Mouse (Mus musculus) kidney, adult 2 months (tissue): ENCODE data around the gene Tex12. TPM values are rescaled to one million over a fixed set of nuclear protein-coding genes. Genes with fewer than 3 reads are reported as not detected.

Source experiments
- DNase-seq: peaks from one replicate; pipeline ENCODE4 v3.0.0; 2021
- H3K27ac ChIP-seq: fragments of 200-500 bp; 2 replicates; pipeline ENCODE4 v1.5.1; 2012; ENCODE audit warnings: low read depth, low read length, control low read depth, inconsistent platforms; ENCODE audit not compliant: insufficient read depth
- H3K27me3 ChIP-seq: fragments of 200-500 bp; replicated peaks from 2 replicates; pipeline ENCODE4 v1.6.1; 2012; ENCODE audit warnings: mild to moderate bottlenecking, moderate library complexity, low read length, inconsistent platforms; ENCODE audit not compliant: control insufficient read depth, insufficient read depth
- H3K36me3 ChIP-seq: fragments of 200-500 bp; 2 replicates; pipeline ENCODE4 v1.6.1; 2012; ENCODE audit warnings: mild to moderate bottlenecking, moderate library complexity, low read length, inconsistent platforms; ENCODE audit not compliant: control insufficient read depth, insufficient read depth
- H3K4me1 ChIP-seq: fragments of 200-500 bp; 2 replicates; pipeline ENCODE4 v1.6.1; 2011; ENCODE audit warnings: low read length; ENCODE audit not compliant: control insufficient read depth, insufficient read depth
- H3K4me3 ChIP-seq: fragments of 200-500 bp; 2 replicates; pipeline ENCODE4 v1.5.1; 2011; ENCODE audit warnings: mild to moderate bottlenecking, low read depth, low read length, control low read depth; ENCODE audit not compliant: insufficient read depth
- CTCF ChIP-seq: fragments of 200-500 bp; conservative IDR thresholded peaks from 2 replicates; pipeline ENCODE4 v1.5.1; 2011; ENCODE audit warnings: low read depth, mild to moderate bottlenecking, control low read depth, low read length, moderate library complexity, mixed read lengths; ENCODE audit not compliant: insufficient read depth, insufficient read length
- POLR2A ChIP-seq: fragments of 200-500 bp; IDR thresholded peaks from one replicate; pipeline ENCODE4 v1.6.1; 2011; ENCODE audit warnings: low read depth, low read length, control low read depth
- whole genome bisulfite sequencing: fragments of 180-500 bp; shearing (Covaris S2); methylation state at CpG from one replicate; pipeline ENCODE4 v1.1.7; 2018; 5-methylcytosine and 5-hydroxymethylcytosine counted together
- polyA plus RNA-seq: library from polyadenylated mRNA; depleted of rRNA; stranded (reverse); fragments of >200 nt; gene quantifications from 2 replicates; pipeline ENCODE4 v1.2.3, GENCODE M21; 2012; rRNA removed

The Tex12 gene
- not detected in 2 replicates for polyA plus RNA-seq

DNA sequence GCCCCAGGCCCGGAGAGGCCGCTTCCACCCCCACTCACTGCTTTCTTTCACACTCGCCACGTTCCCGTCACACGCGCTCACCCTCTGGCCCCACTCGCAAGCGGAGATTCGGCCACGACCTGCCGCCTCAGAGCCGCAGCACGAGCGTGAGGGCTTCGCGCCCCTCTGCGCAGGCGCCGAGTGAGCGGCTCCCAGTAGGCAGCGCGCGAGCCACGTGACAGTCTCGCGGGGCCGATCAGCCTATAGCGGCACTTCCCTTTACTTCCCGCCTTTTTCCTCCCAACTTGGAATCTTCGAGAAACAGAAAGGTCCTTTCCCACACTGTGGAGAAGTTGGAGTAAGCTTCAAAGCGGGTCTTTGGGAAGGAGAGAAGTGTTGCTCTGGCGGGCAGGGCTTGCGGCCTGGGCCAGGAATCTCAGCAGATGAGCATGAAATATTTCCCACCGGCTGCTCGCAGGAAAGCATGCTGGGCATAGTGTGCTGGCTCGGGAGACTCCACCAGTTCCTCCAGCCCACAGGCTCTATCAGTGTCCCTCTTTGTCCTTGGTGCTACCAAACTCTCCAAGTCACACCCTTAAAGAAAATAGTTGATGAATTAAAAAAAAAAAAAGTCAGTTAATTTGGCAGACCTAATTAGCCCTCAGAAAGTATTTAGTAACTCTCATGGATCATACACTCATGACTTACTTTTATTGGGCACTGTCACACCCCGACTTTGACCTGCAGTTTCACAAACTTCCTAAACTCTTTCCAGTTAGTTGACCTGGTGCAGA is at the start of gene Tex12:
Gene Tex12, minus strand, starts transcription at position 181 of the 773 bp plus-strand sequence.
- H3K27me3 ChIP-seq = no peaks in the 10 kb centered on the region
- no peak for TF ChIP-seq POLR2A
- no peak for TF ChIP-seq CTCF
- WGBS = 90% methylated on average over 38 of the region's 38 CpGs
- H3K36me3 ChIP-seq = no peaks in the 10 kb centered on the region
- H3K4me3 ChIP-seq = no peak within 1 kb of the TSS
- H3K4me1 ChIP-seq = no peaks in the 10 kb centered on the region
- DNase-seq = peak; percentile 40
- H3K27ac ChIP-seq = no peak within 1 kb of the TSS

DNA sequence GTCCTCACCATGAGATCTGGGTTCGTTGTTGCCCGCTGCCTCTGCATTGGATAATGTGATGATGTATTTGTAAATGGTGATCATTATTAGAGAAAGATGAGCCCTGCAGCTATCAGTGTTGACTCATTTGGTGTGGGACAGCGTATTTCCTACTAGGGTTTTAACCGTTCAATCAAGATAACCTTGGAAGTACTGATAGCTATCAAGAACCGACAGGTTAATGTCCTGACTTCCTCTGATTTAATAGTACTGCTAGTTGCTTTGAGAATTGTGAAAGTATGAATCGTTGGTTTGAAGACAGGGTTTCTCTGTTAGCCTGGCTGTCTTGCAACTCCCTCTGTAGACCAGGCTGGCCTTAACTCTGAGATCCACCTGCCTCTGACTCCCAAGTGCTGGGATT is 43.2 kb upstream of the Tex12 start:
- Histone ChIP-seq H3K36me3 (no peaks in the 10 kb centered on the region; the same call in 1 of the 2 replicates), H3K27me3 (no peaks in the 10 kb centered on the region), H3K4me1 (peaks cover 6% of the 10 kb centered on the region), H3K4me3 (peak overlapping the region; percentile 83), H3K27ac (peak overlapping the region; percentile 87)
- WGBS = under 1% methylated on average over 6 of the region's 6 CpGs
- no peak for DNase-seq
- TF ChIP-seq CTCF (no peak), POLR2A (no peak)

DNA sequence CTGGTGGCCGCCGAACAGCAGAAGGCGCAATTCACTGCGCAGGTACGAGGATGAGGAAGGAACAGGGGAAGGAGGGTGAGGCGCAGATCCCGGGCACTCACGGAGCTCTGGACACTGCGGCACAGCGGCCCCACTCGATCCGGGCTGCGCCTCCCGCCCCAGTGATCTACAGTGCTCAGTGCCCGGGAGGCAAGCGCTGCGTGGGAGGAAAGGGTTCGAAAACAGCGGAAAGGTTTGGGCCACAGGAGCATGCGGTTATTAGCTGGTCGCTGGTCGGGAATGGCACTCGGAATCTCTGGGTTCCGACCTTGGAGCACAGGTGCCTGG is 42.8 kb upstream of the Tex12 start:
- no peaks in the 10 kb centered on the region; the same call in 1 of the 2 replicates for H3K36me3 ChIP-seq
- H3K27me3 ChIP-seq = no peaks in the 10 kb centered on the region
- WGBS = under 1% methylated on average over 24 of the region's 24 CpGs
- peak overlapping the region; percentile 87 for H3K27ac ChIP-seq
- 0 out of 2 replicates have a peak, but pooled peaks have one; percentile 11 for TF ChIP-seq CTCF
- no peak for TF ChIP-seq POLR2A
- peaks cover 6% of the 10 kb centered on the region for H3K4me1 ChIP-seq
- no peak for DNase-seq
- H3K4me3 ChIP-seq = peak overlapping the region; percentile 83

DNA sequence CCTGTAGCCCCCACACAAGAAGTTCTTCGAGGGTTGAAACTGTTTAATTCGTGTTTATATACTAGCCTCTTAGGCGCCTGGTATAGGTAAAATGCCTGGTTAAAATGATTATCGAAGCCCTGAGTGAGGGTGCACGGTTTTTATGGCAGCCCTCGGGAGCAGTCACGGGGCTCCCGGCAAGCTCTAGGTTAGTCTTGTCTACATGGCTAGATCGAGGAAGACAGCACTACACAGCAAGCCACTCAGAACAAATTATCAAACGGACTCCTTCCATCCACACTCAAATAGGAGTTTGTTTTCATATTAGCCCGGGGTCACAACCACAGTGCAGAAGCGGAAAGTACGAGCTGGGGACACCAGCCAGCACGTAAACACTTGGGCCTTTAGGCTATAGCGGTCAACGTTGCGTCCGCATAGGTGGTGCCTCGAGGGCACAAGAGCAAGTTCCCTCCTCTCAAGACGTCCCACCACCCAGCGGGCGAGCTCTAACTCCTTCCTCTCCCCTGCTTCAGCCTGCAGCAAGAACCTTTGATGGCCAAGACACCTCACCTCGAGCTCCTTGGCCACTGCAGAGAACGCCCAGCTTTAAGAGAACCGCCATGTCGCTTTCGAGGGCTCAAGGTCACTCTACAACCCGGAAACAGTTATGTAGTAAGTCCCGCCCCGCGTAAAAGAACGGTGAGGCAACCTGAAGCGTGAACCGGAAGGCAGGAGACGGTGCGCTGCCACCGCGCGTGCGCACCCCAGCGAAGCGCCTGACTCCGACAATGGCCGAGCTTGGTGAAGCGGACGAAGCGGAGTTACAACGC is 42.3 kb upstream of the Tex12 start, which contains the start of the genes Sdhd and Timm8b:
Gene Sdhd, minus strand, starts transcription at position 624 of the 809 bp plus-strand sequence.
Gene Timm8b, plus strand, starts transcription at position 722 of the 809 bp plus-strand sequence.
- no peaks in the 10 kb centered on the region for H3K27me3 ChIP-seq
- H3K4me3 ChIP-seq = peak within 1 kb of the TSS; percentile 83
- H3K27ac ChIP-seq = peak within 1 kb of the TSS; percentile 92
- TF ChIP-seq POLR2A = no peak
- TF ChIP-seq CTCF = no peak
- DNase-seq = peak; percentile 98
- under 1% methylated on average over 48 of the region's 48 CpGs for WGBS
- peaks cover 6% of the 10 kb centered on the region for H3K4me1 ChIP-seq
- peaks cover 3% of the 10 kb centered on the region for H3K36me3 ChIP-seq

DNA sequence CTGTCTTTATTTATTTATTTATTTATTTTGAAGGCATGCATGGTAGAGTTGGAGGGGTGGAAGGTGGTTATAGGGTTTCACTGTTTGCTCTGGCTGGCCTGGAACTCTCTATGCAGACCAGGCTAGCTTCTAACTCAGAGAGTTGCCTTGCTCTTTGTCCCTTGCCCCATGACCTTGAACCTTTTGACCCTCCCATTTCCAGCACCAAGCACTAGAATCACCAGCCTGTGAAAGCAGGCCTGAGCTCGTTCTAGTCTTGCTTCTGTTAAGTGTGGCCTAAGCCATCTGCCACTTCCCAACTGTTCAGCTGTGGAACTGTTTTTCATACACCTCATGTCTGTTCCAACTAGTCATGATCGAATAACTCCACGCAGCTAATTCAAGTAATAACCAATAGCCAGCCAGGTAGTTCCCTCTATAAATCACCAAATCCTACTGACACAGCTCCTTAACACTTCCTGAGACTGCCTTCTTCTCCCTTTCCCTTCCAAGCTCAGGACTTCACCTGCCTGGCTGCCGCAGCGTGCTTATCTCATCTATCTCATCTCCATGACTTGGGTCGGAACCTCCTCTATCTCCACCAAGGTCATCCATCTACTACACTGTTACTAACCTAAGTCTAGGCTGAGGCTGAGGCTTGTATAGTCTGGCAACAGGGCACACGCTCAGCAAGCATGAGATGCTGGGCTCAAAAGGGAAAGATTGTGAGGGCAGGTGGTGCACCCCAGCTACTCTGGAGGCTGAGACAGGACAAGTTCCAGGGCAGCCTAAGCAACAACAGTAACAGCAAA is 41.1 kb upstream of the Tex12 start:
- H3K4me3 ChIP-seq = peak overlapping the region; percentile 83
- H3K4me1 ChIP-seq = peaks cover 6% of the 10 kb centered on the region
- no peak overlapping the region for H3K27ac ChIP-seq
- peak; percentile 59 for DNase-seq
- no peaks in the 10 kb centered on the region for H3K27me3 ChIP-seq
- H3K36me3 ChIP-seq = peaks cover 4% of the 10 kb centered on the region
- 55% methylated on average over 7 of the region's 7 CpGs for WGBS
- TF ChIP-seq POLR2A = no peak
- TF ChIP-seq CTCF = no peak

DNA sequence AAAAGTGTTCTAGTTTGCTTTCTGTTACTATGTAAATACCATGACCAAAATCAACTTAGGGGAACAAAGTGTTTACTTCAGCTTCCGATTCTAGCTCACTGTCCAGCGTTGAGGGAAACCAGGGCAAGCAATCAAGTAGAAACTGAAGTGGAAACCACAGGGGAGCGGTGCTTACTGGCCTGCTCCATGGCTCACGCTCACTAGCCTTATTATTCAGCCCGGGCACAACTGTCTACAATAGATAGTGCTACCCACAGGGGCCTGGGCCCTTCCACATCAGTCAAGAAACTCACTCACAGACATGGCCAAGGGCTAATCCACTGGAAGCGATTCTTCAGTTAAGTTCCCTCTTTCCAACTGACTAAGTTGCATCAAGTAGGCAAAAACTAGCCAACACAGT is 40.4 kb upstream of the Tex12 start:
- TF ChIP-seq CTCF (no peak), POLR2A (no peak)
- no peak for DNase-seq
- Histone ChIP-seq H3K36me3 (peaks cover 8% of the 10 kb centered on the region), H3K27me3 (no peaks in the 10 kb centered on the region), H3K4me3 (no peak overlapping the region), H3K27ac (no peak overlapping the region), H3K4me1 (peaks cover 6% of the 10 kb centered on the region)
- whole genome bisulfite sequencing = 57% methylated on average over 6 of the region's 6 CpGs
